Mouse (Mus musculus) thymus, postnatal 25 days (tissue): ENCODE data around the gene Tmem30a.

Experiments used
- DNase-seq: peaks from one replicate; pipeline ENCODE4 v3.0.0; 2022

Gene Tmem30a

DNA sequence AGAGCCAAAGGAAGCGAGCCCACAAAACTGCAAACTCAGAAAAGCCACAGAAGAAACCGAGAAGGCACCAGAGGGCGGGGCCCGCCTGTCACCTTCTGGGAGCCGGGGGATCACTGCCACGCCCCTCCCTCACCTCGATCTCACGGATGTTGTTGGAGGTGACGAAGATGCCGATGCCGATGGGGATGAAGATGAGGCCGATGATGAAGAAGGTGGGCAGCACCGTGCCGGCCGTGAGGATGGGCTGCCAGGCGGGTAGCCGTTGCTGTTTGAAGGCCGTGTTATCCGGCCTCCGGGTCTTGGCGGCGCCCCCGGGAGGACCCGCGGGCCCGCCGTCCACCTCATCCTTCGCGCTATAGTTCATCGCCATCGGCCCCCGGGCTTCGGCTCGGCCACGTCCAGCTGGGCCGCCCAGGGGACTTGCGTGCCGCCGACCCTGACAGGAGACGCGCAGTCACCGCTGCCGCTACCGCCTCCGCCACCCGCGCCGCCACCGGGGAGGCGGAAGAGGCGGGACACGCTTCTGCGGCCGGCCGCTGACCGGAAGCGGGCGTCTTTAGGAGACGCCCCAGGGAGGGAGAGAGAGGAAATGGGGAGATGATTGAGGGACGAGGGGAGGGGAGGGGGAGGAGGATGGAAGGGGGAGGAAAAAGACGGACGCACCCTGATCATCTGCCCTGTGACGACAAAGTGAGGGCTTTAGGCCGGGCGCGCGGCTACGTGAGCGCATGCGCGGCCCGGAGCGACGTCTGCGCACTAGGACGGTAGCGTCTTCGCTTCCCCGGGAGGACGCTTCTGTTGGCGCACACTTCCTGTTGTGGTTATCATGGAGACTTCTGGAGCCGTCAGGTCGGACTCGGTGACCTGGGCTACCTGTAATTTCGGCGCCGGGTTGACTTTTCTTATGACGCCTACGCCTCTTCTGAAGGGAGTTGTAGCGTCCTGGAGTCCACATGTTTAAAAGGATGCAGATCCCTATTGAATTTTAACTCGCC, at the start of gene Tmem30a:
Gene Tmem30a, minus strand, starts transcription at position 667 of the 995 bp plus-strand sequence.
- peak; percentile 89 for DNase-seq

DNA sequence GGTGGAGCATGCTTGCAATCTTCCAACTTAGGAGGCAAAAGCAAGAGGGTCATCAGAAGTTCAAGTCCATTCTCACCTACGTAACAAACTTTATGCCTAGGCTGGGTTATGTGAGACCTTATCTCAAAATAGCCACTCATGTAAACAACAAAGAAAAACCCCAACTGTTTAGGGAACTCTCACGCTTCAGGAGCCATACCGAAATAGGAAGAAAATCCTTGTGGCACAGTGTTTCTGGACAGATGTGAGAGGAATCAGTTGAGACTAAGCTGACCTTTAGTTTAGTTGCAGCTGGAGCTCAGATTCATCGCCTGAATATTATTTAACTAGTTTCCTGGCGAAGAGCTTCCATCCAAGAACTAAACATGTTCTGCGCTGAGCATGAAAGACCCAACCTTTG, 49.3 kb upstream of the Tmem30a start:
- DNase-seq = no peak

DNA sequence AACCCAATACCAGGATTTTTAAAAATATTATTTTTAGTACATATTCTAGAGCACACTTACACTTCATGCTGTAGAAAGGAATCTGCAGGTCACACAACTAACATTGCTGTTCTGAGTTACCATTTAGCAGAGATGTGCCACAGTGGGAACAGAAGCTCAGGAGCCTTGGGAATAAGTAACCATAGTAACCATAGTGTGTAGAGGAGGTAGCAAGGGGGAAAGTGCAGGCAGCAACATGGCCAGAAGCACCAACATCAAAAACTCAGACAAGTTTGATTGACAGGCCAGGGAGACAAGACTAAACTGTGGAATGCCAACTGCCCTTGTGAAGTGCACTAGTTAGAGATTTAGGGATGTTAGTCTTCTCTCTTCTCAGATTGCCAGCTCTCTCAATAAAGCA, 48.7 kb upstream of the Tmem30a start:
- no peak for DNase-seq

DNA sequence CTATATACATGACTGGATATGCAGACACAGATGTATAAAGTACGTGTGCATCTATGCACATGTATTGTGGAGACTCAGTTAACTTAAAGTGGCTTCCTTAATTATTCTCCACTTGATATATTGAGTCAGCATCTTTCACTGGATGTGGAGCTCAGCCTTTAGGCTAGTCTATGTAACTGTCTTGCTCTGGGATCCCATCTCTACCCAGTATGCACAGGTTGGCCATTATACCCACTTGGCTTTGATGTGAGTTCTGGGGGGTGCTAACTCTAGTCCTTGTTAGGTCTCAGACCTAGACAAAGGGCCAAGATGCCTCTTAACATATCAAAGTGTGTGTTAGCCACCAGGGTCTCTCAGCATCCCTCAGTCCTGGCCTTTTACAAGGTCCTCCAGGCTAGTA, 38.0 kb upstream of the Tmem30a start:
- DNase-seq = no peak

DNA sequence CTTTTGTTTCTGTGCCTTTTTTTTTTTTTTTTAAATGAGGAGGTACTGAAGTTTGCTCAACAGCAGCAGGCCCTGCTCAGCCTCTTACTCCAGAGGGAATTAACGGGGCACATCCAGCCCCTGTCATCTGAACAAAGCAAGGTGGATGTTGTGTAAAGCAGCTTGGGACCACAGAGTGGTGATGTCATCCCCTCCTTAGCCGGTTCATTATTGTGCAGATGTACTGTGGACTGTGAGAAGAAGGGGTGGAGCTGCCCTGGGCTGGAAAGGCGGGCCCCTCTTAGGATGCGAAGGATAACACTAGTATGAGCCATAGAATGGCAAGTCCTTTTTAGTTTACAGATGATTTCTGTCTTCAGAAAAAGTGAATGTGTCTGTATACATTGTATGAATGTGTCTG, 37.6 kb upstream of the Tmem30a start:
- DNase-seq = no peak

DNA sequence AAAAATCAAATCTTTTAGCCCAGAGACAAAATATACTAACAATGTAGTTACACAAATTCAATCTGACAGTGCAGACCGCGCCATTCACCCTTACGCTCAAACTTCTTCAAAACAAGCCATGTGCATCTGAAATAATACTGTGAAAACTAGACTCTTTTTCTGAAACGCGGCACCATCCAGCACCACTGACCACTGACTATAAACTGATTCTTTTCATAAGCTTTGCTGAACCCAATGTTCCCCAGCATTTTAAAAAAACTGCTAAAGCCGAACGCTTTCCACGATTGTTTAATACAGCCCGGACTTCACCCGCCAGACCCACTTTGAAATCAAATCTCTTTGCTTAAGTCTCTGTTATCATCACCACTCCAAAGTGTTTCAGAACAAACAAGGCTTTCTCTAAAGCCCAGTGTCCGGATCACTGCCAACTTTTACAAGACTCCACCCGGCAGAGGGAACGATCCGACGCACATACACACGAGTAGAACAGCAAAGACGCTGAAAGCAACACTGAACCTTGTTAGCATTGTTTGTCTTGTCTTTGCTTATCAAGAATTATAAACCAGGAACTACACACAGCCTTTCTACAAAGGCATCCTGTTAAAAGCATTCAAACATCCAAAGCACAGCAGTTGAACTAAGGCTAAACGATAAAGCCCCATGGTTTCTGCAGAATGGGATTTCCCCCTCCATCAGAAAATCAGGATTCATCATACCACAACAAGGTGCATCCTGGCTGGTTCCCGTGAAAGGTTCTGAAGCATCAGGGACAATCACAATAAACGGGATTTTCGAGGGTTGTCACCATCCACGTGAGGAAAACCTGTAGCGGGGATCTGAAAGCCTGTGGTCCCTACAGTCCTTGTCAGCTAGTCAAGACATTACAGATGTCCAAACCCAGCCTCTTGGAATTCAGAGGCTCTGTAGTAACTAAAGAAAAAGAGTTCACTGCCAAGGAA, 36.8 kb upstream of the Tmem30a start:
- no peak for DNase-seq

DNA sequence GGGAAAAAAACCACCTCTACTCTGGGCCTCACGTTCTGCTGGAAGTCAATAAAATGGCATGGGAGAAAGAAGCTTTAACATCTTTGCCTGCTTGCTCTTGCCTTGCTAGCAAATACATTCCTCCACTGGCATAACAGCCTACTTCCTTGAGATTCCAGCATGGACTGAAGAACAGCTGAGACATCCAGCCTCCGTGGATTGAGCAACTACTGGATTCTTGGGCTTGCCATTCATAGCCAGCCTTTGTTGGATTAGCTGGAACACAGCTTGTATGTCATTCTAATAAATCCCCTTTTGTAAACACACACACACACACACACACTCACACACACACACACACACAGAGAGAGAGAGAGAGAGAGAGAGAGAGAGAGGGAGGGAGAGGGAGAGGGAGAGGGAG, 33.8 kb upstream of the Tmem30a start:
- DNase-seq = no peak

DNA sequence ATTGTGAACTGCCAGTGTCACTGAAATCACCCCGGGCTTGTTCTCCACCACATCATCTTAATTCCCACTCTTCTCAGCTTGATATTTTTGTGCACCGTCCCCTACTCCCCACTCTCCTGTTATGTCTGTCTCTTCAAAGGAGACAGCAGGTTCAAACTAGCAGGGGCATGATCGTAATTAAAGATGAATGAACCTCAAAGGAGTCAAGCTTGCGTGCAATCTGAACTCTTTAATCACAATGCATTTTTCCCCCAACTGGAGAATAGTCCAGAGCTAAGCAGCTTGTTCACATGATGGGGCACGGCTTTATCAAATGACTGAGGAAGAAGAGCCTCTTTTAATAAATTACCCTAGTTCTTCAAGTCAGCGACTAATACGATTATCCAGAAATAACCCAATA, 32.2 kb upstream of the Tmem30a start:
- no peak for DNase-seq

DNA sequence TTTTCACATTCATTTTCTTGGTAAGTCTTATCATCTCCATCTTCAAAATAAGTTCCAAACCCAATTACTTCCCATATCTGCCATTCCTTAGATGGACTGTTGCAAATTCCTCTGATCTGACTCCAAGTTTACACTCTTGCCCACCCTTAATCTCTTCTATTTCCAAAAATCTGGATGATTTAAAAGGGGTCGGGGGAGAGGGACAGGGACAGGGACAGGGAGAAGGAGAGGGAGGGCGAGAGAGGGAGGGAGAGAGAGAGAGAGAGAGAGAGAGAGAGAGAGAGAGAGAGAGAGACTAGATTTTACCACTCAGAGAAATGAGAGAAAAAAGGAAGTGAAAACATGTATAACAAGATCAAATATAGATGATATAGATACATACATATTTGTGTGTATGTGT, 30.5 kb upstream of the Tmem30a start:
- no peak for DNase-seq

DNA sequence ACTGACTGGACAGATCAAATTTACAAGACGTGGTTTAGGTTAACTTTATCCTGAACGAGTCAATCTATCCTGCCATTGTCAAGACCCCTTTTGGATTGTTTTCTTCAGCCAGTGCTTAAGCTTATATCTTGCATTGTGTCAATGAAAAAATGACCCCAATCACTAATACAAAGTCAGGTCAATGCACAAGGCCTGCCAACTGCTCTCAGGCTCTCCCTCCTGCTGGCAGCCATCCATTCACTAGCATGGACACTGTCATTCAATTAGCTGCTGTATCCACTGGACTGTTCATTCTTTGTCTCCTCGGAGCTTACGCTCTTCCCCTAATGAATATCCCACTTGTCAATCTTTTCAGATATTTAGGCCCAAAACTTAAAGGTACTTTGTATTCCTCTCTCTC, 30.1 kb upstream of the Tmem30a start:
- no peak for DNase-seq

DNA sequence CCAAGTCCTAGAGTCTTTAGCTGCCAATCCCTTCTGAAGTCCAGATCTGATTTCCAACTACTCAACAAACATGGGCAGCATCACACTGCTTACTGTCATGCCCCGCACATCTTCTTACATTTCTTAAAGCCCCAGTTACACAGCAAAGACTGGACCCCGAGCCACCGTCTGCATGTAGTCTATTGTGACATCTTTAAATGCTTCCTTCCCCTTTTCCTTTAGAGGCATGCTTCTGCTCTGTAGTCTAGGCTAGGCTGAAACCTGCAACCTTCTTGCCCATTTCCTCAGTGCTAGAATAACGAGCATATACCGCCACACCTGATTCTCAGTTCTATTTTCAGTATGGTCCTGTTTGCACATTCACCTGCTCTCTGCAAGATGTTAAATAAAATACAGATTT, 23.2 kb upstream of the Tmem30a start:
- no peak for DNase-seq

DNA sequence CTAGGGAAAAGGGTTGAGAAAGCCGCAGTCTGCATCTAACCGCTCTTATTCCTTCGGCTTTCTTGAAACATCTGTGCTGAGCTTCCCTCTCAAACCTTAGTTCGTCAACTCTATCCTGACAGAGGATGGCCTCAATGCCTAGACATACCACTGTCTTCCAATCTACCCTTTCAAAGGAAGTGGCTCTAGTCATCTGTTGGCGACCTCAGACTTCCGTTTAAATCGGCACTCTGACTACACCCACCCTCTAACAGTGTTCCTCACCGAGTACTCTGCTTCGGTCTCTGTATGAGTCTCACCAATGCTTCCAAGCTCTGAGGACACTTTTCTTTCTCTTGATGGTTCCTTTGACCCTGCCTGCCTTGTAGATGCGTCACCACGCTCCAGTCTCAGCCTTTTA, 22.7 kb upstream of the Tmem30a start:
- DNase-seq = peak; percentile 31

DNA sequence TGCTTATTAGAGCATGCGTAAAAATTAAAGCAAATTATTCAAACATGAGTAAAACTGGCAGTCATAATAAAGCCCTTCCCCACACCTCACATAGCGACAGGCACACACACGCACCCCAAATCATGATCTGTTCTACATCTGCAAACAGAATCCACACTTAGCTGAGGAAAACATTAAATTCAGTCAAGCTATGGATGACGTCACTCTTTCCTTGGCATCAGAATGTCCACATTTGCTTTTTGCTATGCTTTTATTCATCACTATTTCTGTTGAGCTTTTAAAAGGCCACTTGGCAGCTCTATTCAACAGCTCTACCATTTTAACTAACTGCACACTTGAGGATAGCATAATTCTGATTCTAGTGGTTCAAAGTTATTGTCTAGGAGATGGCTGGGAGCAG, 21.3 kb upstream of the Tmem30a start:
- no peak for DNase-seq

DNA sequence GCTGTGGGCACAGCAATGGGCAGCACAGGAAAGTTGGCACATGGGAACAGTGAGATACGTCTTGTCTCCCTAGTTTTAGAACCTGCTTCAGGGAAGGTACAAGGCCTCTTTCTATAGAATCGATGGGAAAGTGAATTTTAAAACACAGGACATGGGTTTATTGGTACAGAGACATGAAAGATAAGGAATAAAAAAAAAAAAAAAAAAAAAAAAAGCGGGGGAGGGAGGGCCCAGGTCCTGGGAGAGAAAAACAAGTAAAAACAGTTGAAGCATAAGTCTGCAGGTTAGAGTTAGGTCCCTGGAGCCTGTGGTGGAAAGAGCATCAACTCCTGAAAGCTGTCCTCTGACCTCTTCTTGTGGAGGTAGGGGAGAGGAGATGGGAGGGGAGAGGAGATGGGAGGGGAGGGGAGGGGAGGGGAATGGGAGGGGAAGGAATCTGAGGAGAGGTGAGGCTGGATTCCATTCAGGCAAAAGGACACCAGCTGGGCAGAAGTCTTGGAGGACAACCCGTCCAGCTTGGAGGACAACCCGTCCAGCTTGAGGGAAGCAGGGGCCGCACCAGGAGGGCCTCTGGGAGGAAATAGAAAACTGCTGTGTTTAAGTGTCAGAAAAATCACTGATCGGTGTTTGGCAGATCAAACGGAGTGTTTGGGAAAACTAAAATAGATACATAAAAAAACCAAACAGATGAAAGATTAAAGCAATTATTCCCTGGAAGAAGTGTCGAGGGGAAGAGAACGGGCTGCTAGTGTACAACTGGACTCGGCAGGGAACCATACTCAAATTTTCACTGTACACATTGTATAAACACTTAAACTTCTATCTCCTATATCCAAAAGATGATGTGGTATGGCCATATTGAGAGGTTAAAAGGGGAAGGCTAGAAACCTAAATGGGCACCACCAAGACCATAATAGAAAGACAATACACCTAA, 17.9 kb upstream of the Tmem30a start:
- DNase-seq = no peak

DNA sequence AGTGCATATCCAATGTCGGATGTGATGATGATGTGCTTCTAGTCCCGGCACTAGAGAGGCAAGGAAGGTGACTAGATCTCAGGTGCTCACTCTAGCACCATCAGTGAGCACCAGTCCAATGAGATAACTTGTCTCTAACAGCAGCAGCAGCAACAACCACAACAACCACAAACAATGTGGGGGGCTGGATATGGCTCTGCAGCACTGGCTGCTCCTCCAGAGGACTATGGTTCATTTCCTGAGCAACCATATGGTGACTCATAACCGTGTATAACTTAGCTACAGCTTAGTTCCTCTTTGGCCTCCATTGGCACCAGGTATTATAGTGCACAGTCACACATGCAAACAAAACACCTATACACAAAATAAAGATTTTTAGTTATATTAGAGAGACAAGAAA, 17.2 kb upstream of the Tmem30a start:
- DNase-seq = no peak

DNA sequence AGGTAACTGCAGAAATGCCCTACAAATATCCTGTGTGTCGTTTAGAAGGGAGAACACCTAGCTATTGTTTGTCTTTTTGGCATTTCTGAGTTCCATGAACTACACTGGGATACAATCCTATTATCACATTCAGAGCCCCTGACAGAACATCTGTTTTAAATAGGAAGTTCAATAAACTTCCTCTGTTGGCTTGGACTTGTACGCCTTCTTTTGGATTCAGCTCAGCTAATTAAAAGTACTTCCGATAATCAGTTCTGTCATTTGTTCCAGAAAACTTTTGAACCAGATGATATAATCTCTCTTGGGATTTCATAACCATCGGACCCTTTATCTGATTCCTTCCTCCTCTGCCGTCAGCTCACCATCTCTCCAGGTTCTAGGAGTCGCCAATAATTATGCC, 16.1 kb upstream of the Tmem30a start:
- DNase-seq = no peak

DNA sequence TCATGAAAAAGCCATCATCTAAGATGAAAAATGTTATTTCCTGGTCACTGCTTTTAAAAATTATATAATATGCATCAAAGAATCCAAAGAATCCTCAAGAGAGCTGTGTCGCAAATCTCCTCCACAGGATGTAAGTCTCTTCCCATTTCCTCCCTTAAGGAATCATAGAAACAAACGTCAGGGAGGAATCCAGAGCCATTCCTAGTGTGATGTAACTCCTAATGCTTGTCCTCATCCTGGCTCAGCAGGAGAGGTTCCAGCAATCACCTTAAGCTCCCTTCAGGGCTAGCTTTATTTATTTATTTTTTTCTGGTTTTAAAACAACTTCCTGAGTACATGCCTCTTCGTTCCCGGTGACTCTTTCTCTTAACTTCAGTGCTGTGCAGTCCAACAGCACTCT, 13.9 kb upstream of the Tmem30a start:
- DNase-seq = no peak

DNA sequence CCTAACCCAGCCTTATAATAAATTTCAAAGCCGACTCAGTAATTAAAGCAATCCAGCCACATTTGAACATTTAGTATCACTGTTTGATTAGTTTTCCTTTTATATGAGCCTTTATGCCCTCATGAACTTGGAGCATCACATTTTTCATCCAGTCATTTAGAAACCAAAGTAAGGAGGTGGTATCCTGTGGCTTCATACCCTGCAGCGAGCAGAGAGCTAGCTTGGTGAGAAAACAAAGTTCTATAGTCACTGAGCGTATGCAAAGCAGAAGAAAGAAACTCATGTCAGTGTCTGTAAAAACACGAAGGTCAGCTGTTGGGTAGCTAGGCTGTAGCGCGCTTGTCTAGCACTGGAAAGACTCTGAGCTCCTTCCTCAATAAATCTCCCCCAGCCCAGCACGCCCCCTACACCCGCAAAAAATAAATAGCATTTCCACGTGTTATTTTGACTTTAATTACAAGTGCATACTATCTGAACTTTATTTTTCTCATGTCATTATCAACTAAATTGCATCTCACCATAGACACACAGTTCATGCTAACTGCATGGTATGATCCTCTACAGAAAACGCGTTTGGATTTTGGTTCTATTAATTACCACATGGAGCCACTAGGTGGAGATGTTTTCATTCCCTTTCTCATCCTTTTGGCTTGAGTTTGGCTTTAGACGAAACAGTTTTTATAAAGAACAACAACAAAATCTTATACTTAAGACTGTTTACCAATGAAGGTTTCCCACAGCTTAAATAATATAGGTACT, 13.2 kb upstream of the Tmem30a start:
- DNase-seq = no peak

DNA sequence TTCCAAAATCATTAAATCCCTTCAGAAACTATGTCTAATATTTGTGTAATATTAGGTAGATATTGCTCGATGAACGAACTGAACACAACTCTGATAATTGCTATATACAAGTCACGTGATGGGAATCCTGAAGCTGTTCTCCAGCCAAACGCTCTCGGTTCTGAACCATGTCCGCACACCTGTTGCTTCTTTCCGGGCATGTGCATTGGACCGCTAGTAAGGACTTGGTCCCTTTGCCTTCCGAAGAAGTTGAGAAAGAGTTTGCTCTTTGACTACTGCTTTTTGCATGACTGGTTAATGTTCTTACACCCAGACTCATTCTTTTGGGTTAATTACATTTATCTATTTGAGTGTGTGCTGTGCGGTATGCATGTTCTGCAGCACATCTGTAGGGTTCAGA, 12.1 kb upstream of the Tmem30a start:
- DNase-seq = no peak

DNA sequence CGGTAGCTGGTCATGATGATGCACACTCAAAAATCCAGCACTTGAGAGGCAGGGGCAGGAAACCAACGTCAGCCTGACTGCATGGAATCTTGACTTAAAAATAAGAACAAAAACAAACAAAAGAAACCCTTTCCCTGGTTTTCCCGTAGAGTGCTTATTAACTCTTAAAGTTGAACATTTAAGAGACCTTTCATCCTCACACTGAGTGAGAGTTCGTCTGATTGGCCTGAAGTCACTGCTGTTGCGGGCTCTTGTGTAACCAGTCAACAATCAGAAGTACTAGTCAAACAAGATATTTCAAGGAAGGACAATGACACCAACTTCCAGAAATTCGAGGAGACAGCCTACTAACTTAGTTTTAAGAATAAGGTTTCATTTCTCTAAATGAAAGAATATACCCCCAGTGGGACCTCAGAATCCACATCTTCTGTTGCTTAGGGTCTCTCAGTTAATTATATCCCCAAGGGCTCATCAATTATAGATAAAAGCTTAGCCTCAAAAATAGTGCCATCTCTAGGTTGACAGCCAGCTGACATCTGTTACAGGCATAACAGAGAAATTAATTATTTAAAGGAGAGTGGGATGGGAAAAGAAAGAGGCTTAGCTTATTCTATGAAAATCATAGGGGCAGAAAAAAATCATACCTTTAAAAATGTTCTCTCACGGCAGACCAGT, 3.3 kb upstream of the Tmem30a start:
- no peak for DNase-seq

DNA sequence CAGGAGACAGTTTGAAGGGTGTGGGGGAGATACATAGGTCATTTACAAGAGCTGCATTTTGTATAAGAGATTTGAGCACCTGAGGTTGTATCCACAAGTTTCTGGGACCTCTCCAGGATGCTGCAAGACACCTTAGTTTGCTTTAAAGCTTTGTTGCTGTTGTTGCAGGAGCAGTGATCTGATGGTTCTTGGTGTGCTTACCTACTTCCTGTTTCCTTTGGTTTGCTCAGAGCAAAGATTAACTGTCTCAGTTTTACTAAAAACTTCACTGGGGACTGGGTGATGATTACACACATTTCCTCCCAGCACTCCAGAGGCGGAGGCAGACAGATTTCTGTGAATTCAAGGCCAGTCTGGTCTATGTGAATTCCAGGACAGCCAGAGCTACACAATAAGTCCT, 1.8 kb upstream of the Tmem30a start:
- DNase-seq = peak; percentile 19
